Mouse (Mus musculus): ENCODE results near the gene Dus4l. TPM values are rescaled to one million over a fixed set of nuclear protein-coding genes. Genes with fewer than 3 reads are reported as not detected.

The Dus4l gene
- 3.6 and 6.7 TPM in 2 replicates for polyA plus RNA-seq (2021; fragmentation: Nextera tagmentation)
- long read RNA-seq, experiment 1, transcript Dus4l-201 (7 exons, 1,773 nt), result major isoform, 6 of 8 reads
- long read RNA-seq, experiment 1, partial matches to known transcripts, result 0 of 8 reads
- long read RNA-seq, experiment 1, other reads (novel, unspliced or antisense), result 2 of 8 reads
- long read RNA-seq, experiment 2, partial matches to known transcripts, result 0 of 1 reads
- long read RNA-seq, experiment 2, other reads (novel, unspliced or antisense), result 1 of 1 reads

DNA sequence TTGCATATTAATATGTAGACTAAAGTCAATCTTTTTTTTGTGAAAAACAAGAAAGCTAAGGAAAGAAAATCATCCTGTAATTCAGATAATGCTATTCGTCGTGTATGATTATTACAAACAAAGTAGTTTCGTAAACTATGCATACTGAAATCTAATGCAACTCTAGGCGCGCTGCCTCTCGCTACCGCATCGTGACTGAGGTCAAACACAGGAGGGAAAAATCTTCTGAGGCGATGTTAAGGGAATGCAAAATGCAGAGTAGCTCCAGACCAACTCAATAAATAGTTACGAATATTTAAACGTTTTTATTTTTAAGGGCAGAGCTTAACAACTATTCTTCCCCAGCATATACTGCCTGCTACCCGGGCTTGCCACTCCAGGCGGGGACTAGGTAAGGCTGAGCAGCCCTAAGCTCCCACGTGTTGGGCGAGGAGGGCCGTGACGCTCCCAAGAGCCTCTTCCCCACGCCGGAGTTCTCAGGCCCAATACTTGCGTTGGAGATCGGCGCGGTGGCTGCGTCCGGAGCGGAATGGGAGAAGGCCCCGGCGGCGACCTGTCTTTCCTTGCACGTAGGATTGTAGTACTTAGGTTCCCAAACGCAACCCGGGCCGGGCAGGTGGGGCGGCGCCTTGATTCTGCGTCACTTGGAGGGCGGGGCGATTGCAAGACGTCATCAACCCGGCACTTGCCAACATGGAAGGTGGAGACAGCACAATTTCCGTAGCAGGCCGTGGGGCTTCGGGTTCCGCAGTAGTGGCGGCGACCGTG lies at the start of gene Dus4l, which contains the start of gene Cog5:
Dus4l (minus strand) TSS at position 630 of the 768 bp plus-strand sequence.
Cog5 (plus strand) TSS at position 673 of the 768 bp plus-strand sequence.

DNA sequence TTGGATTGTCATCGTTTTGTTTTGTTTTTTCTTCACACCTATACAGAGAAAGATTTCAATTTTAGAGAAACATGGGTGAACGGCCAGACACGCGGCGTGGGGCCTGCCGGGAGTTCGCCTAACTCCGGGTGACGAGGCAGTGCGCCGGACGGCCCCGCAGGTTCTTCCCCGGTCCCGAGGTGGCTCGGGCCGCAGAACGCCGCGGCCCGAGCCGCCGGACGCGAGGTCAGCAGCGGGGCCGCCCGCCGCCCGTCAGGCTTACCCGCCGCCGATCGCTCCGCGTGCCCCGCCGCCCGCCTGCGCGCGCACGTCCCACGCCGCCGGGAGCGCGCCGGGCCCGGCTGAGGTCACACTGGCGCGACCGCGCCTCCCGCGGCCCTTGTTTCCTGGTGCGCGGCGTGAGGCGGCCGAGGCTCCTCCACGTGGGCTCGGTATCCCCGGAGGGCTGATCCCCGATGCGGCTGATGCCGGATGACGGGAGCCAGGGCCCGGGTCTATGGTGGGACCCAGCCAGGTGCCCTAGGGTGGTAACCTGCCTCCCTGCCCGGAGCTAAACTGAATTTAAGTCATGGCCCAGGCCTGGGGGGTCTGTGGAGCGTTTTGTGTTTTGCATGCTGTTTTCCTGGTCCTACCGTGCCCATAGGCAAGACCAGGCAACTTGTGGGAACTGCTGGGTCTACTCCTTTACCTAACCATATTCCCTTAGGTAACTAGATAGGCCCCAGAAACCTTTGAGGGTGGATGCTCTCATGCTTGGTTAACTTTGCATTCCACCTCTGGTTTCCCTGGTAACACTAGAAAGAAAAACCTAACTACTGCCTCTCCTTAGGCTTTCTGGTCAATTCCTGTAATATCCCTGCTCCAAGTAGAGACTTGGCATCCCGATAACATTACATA lies 20.0 kb downstream of the Dus4l start, which contains the start of gene Bcap29:
Bcap29 (minus strand) TSS at position 316 of the 897 bp plus-strand sequence.

Other genes starting within 250 kb of the Dus4l start
- 9.0 and 14.8 TPM in 2 replicates for gene Cbll1, start 155.2 kb downstream of the Dus4l start, polyA plus RNA-seq (2021; fragmentation: Nextera tagmentation)
- 0.74 and 1.3 TPM in 2 replicates for gene Slc26a4, start 94.9 kb downstream of the Dus4l start, polyA plus RNA-seq (2021; fragmentation: Nextera tagmentation)
- 75.3 and 93.5 TPM in 2 replicates for gene Bcap29, start 20.2 kb downstream of the Dus4l start, polyA plus RNA-seq (2021; fragmentation: Nextera tagmentation)
- gene Cog5, start within 50 bp of the Dus4l start, polyA plus RNA-seq (2021; fragmentation: Nextera tagmentation), result 9.5 and 13.8 TPM in 2 replicates
- gene Gpr22, start 59.1 kb upstream of the Dus4l start, polyA plus RNA-seq (2021; fragmentation: Nextera tagmentation), result 20.9 and 25.8 TPM in 2 replicates